Mouse (Mus musculus) adrenal gland (tissue): ENCODE measurements around the gene Nipa2.

Experiments used
- intact Hi-C: fragments of 180-260 bp; cut with DNase I; formaldehyde crosslinking; loops from one replicate; pipeline ENCODE4 v1.15.1; 2025
- long read RNA-seq, 2 experiments: library from polyadenylated mRNA; unstranded; transcript quantifications; one replicate each; pipeline ENCODE4 v2.0.0; 2020; ENCODE audit warnings: borderline replicate concordance in 1 of 2; ENCODE audit not compliant: insufficient replicate concordance in 1 of 2

Nipa2 gene
- long read RNA-seq, experiment 1, transcript Nipa2-201 (7 exons, 3,197 nt) = major isoform, 10 of 14 reads
- long read RNA-seq, experiment 1, partial matches to known transcripts = 0 of 14 reads
- long read RNA-seq, experiment 1, other reads (novel, unspliced or antisense) = 1 of 14 reads
- long read RNA-seq, experiment 2, transcript Nipa2-201 (7 exons, 3,197 nt) = major isoform, 14 of 18 reads
- long read RNA-seq, experiment 2, partial matches to known transcripts = 1 of 18 reads
- long read RNA-seq, experiment 2, other reads (novel, unspliced or antisense) = 1 of 18 reads

- intact Hi-C loops = no loop called here
These were observed at the start of gene Nipa2 for GRCm38 (mm10) chr7:55962004-55962908. Nipa2 (minus strand) TSS chr7:55962476.

GRCm38 (mm10) chr7:56011018-56011333, 48.7 kb upstream of the Nipa2 start:
- intact Hi-C loops = no loop called here

DNA sequence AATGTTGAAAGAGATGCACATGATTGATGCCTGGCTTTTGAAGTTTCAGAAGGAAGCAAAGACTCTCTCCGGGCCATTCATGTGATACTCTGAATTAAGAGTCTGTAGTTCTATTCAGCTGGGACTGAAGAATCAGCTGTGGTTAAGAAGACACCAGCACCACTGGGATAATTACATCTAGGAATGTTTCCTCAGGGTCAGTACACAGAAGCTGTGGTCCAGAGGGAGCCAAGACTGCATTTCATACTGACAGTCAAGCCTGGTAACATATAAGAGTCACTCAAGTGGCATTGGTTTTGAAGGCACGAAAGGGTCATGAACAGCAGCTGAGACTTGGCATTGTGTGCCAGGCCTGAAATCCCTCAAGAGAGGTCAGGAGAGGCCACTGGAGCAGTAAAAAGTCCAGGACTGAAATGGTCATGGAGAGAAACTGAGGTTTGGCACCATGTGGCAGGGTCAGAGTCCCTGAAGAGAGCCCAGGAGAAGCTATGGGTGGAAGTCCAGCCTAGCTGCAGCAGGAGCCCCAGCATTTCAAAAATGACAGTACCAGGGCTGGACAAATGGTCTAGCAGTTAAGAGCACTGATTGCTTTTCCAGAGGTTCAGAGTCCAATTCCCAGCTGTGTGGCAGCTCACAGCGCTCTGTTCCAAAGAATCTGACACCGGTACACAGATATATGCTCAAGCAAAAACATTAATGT, 48.2 kb upstream of the Nipa2 start:
- intact Hi-C loops = no loop called here

DNA sequence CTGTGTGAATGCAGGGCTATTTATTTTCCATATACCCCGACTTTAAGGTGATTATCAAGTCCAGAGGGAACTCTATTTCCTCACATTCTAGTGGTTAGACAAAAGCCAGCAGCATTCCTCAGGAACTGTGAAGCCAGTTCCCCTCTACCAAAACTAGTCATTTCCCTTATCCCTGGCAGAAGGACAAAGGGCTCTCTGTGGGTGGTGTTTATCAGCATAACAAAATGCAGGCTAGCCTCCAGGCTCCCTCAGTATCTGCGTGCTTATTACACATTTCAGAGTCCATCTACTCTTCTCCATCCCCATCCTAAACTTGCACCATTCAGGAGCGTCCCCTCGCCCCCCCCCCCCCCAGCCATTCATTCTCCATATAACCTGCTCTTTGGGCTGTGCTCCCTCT, 36.7 kb upstream of the Nipa2 start:
- intact Hi-C loops = no loop called here

GRCm38 (mm10) chr7:55995013-55995412, 32.7 kb upstream of the Nipa2 start:
- intact Hi-C loops = no loop called here

DNA sequence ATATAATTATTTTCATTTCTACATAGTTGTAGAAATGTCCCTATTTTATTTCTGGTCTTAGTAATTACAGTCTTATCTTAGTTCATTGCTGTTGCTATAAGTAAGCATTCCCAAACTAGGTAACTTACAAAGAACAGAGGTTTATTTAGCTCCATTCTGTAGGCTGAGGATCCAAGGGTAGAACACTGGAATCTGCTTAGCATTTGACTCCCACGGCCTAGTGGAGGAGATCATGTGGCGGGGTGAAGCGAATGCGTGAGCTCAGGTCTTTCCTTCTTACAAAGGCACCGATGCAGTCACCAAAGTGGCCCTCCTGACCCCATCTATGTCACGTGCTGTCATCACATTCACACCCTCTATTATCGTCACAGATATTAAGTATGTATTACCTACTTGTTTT, 29.6 kb upstream of the Nipa2 start:
- intact Hi-C loops = no loop called here

GRCm38 (mm10) chr7:55991129-55991528, 28.9 kb upstream of the Nipa2 start:
- intact Hi-C loops = no loop called here

DNA sequence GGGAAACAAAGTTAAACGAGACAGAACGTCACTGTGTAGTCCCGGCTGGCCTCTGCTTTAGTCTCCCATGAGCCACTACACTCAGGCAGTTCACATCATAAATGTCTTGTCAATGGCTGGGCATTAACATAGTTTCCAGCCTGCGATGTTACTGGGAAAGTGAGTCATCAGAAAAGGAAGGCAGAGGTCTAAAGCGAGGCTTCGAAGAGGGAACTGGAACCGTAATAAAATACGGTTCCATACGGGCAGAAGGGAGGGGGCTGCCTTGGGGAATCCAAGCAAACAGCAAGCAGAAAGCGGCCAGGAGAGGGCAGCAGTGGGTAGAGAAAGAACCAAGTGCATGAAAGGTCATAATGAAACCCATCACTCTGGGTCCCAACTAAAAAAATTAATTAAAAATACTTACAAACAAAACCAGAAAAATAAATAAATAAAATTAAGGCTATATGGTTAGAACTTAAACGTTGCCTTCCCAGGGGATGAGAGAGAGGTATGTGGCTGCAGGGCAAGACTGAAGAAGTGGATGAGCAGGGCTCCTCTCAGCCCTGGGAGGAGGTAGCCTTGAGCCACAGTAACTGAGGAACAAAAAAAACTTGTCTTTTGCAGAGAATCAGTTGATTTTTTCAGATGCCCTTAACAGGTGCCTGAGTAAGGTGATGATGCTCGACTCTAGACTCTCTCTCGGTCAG, 24.4 kb upstream of the Nipa2 start:
- intact Hi-C loops = loop anchor here (5.0 kb wide), 1 partner anchor 56 kb away; no protein-coding TSS in a partner anchor

DNA sequence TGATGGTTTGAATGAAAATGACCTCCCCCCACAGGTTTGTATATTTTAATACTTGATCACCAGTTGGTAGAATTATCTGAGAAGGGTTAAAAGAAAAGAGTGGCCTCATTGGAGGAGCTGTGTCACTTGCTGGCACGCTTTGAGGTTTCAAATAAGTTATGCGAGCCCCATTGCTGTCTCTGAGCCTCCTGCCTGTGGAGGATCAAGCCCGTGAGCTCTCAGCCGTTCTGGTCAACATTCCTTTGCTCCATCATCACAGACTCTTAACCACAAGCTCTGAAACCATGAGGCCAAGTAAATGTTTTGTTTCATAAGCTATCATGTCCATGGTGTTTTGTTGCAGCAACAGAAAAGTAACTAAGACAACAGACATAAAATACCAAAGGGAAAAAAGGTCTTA, 22.5 kb upstream of the Nipa2 start:
- intact Hi-C loops = loop anchor here (5.0 kb wide), 1 partner anchor 58 kb away; no protein-coding TSS in a partner anchor

DNA sequence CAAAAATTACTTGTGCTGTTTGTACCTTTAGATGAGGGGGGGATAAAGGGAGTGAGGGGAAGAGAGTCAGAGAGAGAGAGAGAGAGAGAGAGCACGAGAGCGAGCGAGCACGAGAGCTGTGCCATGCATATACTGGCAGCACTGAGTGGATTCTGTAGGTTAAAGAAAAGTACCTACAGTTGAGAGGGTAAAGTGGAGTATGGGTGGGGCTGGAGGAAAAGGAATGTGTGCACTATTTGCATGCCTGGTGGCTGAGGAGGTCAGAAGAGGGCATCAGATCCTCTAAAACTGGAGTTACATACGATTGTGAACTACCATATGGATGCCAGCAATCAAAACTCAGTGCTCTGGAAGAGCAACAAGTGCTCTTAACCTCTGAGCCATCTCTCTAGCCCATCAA, 20.8 kb upstream of the Nipa2 start:
- intact Hi-C loops = no loop called here

GRCm38 (mm10) chr7:55982010-55982700, 19.9 kb upstream of the Nipa2 start:
- intact Hi-C loops = no loop called here

GRCm38 (mm10) chr7:55981511-55981910, 19.2 kb upstream of the Nipa2 start:
- intact Hi-C loops = no loop called here

DNA sequence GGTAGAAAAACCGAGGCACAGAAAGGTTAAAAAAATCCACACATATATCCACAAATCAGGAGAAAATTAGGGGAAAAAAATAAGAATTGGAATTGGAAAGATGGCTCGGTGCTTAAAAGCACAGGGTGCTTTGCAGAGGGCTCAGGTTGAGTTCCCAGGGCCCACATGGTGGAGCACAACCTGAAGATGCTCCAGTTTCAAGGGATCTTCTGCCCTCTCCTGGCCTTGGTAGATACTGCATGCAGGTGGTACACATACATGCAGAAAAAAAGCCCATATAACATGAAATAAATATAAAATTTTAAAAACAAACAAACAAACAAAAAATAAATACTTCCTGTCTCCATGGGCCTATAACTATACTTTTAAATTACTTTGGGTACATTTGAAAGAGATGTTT, 12.2 kb upstream of the Nipa2 start:
- intact Hi-C loops = no loop called here

DNA sequence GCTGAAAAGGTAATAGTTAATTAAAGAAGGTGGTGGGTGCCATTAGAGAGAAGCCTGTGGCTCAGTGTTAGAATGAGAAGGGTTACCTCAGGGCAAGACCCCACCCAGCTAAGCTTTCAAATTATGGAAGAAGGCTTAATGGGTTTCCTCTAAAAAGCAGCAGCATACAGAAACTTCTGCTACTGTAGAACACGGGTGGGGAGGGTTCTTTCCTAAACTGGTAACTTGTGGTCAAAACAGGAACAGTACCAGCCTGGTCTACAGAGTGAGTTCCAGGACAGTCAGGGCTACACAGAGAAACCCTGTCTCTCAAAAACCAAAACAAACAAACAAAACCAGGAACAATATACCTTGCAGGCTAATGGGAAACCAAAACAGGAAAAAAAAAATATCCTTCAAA, 7.1 kb upstream of the Nipa2 start:
- intact Hi-C loops = no loop called here

GRCm38 (mm10) chr7:55968258-55968901, 6.1 kb upstream of the Nipa2 start:
- intact Hi-C loops = no loop called here

- intact Hi-C loops = no loop called here
These were observed 4.7 kb upstream of the Nipa2 start for GRCm38 (mm10) chr7:55966866-55967460.

- intact Hi-C loops = no loop called here
These were observed 1.8 kb downstream of the Nipa2 start for GRCm38 (mm10) chr7:55960506-55960905.

- intact Hi-C loops = no loop called here
These were observed 2.5 kb downstream of the Nipa2 start for GRCm38 (mm10) chr7:55959801-55960200.

GRCm38 (mm10) chr7:55957916-55958315, 4.4 kb downstream of the Nipa2 start:
- intact Hi-C loops = no loop called here

DNA sequence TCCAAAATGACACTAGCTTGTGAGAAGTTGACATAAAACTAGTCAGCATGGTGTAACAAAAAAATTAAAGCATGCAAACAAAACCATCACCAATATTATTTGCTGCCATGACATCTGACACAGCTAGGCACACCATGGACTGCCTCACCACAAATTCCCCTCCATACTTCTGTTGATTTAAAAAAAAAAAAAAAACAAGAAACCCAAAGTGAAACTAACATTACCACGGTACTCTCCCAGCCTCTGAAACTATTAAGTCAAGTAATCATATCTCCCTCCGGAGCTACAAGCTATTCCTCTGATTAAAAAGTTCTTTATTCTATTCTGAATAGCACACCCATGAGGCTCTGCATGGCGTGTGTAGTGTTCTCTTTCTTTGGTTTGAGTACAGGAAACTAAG, 5.1 kb downstream of the Nipa2 start:
- intact Hi-C loops = no loop called here
